Mouse (Mus musculus) cortical plate, adult 2 months (tissue): Measurements from ENCODE around the gene Pld4. TPM values are rescaled to one million over a fixed set of nuclear protein-coding genes. Genes with fewer than 3 reads are reported as not detected.

Experiments
- H3K27ac ChIP-seq: fragments of 200-500 bp; 2 replicates; pipeline ENCODE4 v1.5.1; 2012; ENCODE audit warnings: low read length, control low read depth, inconsistent platforms; ENCODE audit not compliant: insufficient read depth
- H3K4me1 ChIP-seq: fragments of 200-500 bp; 2 replicates; pipeline ENCODE4 v1.6.1; 2011; ENCODE audit warnings: low read length; ENCODE audit not compliant: control insufficient read depth, insufficient read depth
- H3K4me3 ChIP-seq: fragments of 200-500 bp; 2 replicates; pipeline ENCODE4 v1.5.1; 2011; ENCODE audit warnings: mild to moderate bottlenecking, low read length, control low read depth; ENCODE audit not compliant: insufficient read depth
- CTCF ChIP-seq: fragments of 200-500 bp; IDR thresholded peaks from 2 replicates; pipeline ENCODE4 v1.5.1; 2011; ENCODE audit warnings: mild to moderate bottlenecking, control low read depth, low read length; ENCODE audit not compliant: insufficient read depth; ENCODE audit errors: extremely low read depth
- POLR2A ChIP-seq: fragments of 200-500 bp; IDR thresholded peaks from 2 replicates; pipeline ENCODE4 v1.6.1; 2011; ENCODE audit warnings: mild to moderate bottlenecking, low read length, control low read depth; ENCODE audit not compliant: insufficient read depth; ENCODE audit errors: extremely low read depth
- polyA plus RNA-seq: library from polyadenylated mRNA; depleted of rRNA; stranded (reverse); fragments of >200 nt; gene quantifications from 2 replicates; pipeline ENCODE4 v1.2.3, GENCODE M21; 2012

The Pld4 gene
- polyA plus RNA-seq, 1 experiment, result 16.3 TPM

- no peak overlapping the region for H3K27ac ChIP-seq
Measured at GRCm38 (mm10) chr12:112746461-112746807, 14.0 kb upstream of the Pld4 start.

GRCm38 (mm10) chr12:112746808-112747605 lies 13.4 kb upstream of the Pld4 start:
- no peak overlapping the region for H3K27ac ChIP-seq
- TF ChIP-seq POLR2A, result no peak
- peak; percentile 59 for TF ChIP-seq CTCF

More at GRCm38 (mm10) chr12:112746461-112746807, 14.0 kb upstream of the Pld4 start:
- TF ChIP-seq CTCF, result no peak
- no peak for TF ChIP-seq POLR2A
- no peaks in the 10 kb centered on the region for H3K4me1 ChIP-seq
- H3K4me3 ChIP-seq, result no peak overlapping the region

GRCm38 (mm10) chr12:112747606-112747970 lies 12.9 kb upstream of the Pld4 start:
- no peak for TF ChIP-seq POLR2A
- Histone ChIP-seq H3K4me1 (no peaks in the 10 kb centered on the region), H3K4me3 (no peak overlapping the region), H3K27ac (no peak overlapping the region)

More at GRCm38 (mm10) chr12:112746808-112747605, 13.4 kb upstream of the Pld4 start:
- Histone ChIP-seq H3K4me1 (no peaks in the 10 kb centered on the region), H3K4me3 (no peak overlapping the region)

GRCm38 (mm10) chr12:112750976-112751375 lies 9.5 kb upstream of the Pld4 start:
- no peak for TF ChIP-seq POLR2A
- Histone ChIP-seq H3K4me3 (no peak overlapping the region), H3K4me1 (no peaks in the 10 kb centered on the region), H3K27ac (no peak overlapping the region)

GRCm38 (mm10) chr12:112752399-112752798 lies 8.1 kb upstream of the Pld4 start:
- no peak for TF ChIP-seq POLR2A
- TF ChIP-seq CTCF, result no peak
- Histone ChIP-seq H3K4me1 (no peaks in the 10 kb centered on the region), H3K4me3 (no peak overlapping the region), H3K27ac (no peak overlapping the region)

GRCm38 (mm10) chr12:112755900-112756299 lies 4.6 kb upstream of the Pld4 start:
- no peak for TF ChIP-seq CTCF
- no peak for TF ChIP-seq POLR2A
- H3K27ac ChIP-seq, result no peak overlapping the region
- H3K4me3 ChIP-seq, result no peak overlapping the region
- H3K4me1 ChIP-seq, result no peaks in the 10 kb centered on the region

- Histone ChIP-seq H3K4me3 (no peak overlapping the region), H3K27ac (no peak overlapping the region), H3K4me1 (no peaks in the 10 kb centered on the region)
- TF ChIP-seq CTCF (no peak), POLR2A (no peak)
Measured at GRCm38 (mm10) chr12:112757896-112758295, 2.6 kb upstream of the Pld4 start.

- no peak for TF ChIP-seq POLR2A
- no peaks in the 10 kb centered on the region for H3K4me1 ChIP-seq
- no peak overlapping the region for H3K27ac ChIP-seq
- no peak overlapping the region for H3K4me3 ChIP-seq
Measured at GRCm38 (mm10) chr12:112759471-112759870, 984 bp upstream of the Pld4 start.

- TF ChIP-seq POLR2A, result no peak
- no peak overlapping the region for H3K27ac ChIP-seq
- no peak overlapping the region for H3K4me3 ChIP-seq
- no peaks in the 10 kb centered on the region for H3K4me1 ChIP-seq
Measured at GRCm38 (mm10) chr12:112761411-112761810, 956 bp downstream of the Pld4 start.

- H3K4me1 ChIP-seq, result no peaks in the 10 kb centered on the region
- H3K4me3 ChIP-seq, result no peak overlapping the region
- no peak overlapping the region for H3K27ac ChIP-seq
- TF ChIP-seq CTCF (no peak), POLR2A (no peak)
Measured at GRCm38 (mm10) chr12:112762018-112762417, 1.6 kb downstream of the Pld4 start.
